In genomic region chr5:66279650-66280049, GRCm38 (mm10) we compare ENCODE assay signal across 30 mouse cellular contexts. TPM values are rescaled to one million over a fixed set of nuclear protein-coding genes. Genes with fewer than 3 reads are reported as not detected.
DNase-seq lines count a peak whose midpoint lies in the region; ATAC-seq and TF ChIP-seq lines count a peak whose summit lies in the region.
"Had no signal": no experiment of that assay in that cellular context is flagged by ENCODE, and none has a peak within 500 bp of the region (broad histone marks: within the 10 kb centered on the region; RNA-seq: fewer than 3 reads in every experiment).

No protein-coding gene starts in this region.

- no peak for TF ChIP-seq EP300 in MEL (IDR thresholded peaks at IDR 0.05; ENCODE audit: low read depth in 1 of 2, low read length in 2 of 2)

- TF ChIP-seq POLR2A in MEL (IDR thresholded peaks at IDR 0.05; ENCODE audit: control insufficient read depth in 1 of 2, insufficient read depth in 1 of 2, low read depth in 1 of 2, low read length in 2 of 2, poor library complexity in 1 of 2) = no peak

- H3K79me2 ChIP-seq in MEL (ENCODE audit: control insufficient read depth, insufficient read depth, low read length, poor library complexity) (no peaks in the 10 kb centered on the region), macrophage (ENCODE audit: inconsistent target) (no peaks in the 10 kb centered on the region)

- H3K27ac ChIP-seq in MEL (ENCODE audit: control insufficient read depth, low read depth, low read length) (no peak overlapping the region), macrophage (peak overlapping the region; percentile 70)
- H3K27ac ChIP-seq in forebrain, embryonic 10.5 days = no peak overlapping the region
- H3K27ac ChIP-seq in forebrain, embryonic 12.5 days = no peak overlapping the region
- H3K27ac ChIP-seq: embryonic facial prominence, embryonic 10.5 days; embryonic facial prominence, embryonic 13.5 days; gastrocnemius, adult 2 months; heart, adult 2 months; heart, embryonic 10.5 days; hindbrain, embryonic 10.5 days; hindbrain, embryonic 13.5 days had no signal

- no peaks in the 10 kb centered on the region for H3K4me1 ChIP-seq in MEL (ENCODE audit: control insufficient read depth in 1 of 2, insufficient read depth in 2 of 2, low read length in 2 of 2)
- no peaks in the 10 kb centered on the region for H3K4me1 ChIP-seq in forebrain, embryonic 10.5 days
- no peaks in the 10 kb centered on the region for H3K4me1 ChIP-seq in forebrain, embryonic 12.5 days
- H3K4me1 ChIP-seq: embryonic facial prominence, embryonic 10.5 days; embryonic facial prominence, embryonic 13.5 days; heart, embryonic 10.5 days; hindbrain, embryonic 10.5 days; hindbrain, embryonic 13.5 days had no signal

- ATAC-seq in common myeloid progenitor, adult 5-6 weeks (replicated peaks; ENCODE audit: low read depth, poor library complexity, severe bottlenecking) = peak; percentile 80
- no peak for ATAC-seq in forebrain, embryonic 12.5 days (ENCODE audit: low FRiP score)
- ATAC-seq: CD4-positive, CD25-positive, alpha-beta regulatory T cell, adult 4 months; forebrain, embryonic 14.5 days; forebrain, postnatal 0 days; hindbrain, embryonic 16.5 days; inflammation-experienced regulatory T-cells, adult 6 months; intestine, embryonic 16.5 days had no signal

- no peak overlapping the region for H3K9ac ChIP-seq in MEL (ENCODE audit: control insufficient read depth, low read depth, low read length, poor library complexity, severe bottlenecking)
- H3K9ac ChIP-seq in forebrain, embryonic 12.5 days = no peak overlapping the region
- H3K9ac ChIP-seq: embryonic facial prominence, embryonic 13.5 days; forebrain, postnatal 0 days; hindbrain, embryonic 13.5 days had no signal

- no peak for TF ChIP-seq RAD21 in MEL (IDR thresholded peaks at IDR 0.05; ENCODE audit: low read depth, low read length)

- TF ChIP-seq CTCF in MEL (IDR thresholded peaks at IDR 0.05 in 2 of 3, conservative IDR thresholded peaks at IDR 0.05 in 1 of 3; ENCODE audit: control insufficient read depth in 1 of 3, insufficient read depth in 1 of 3, low read depth in 2 of 3, low read length in 3 of 3, poor library complexity in 1 of 3, severe bottlenecking in 1 of 3) = no peak

- H3K9me3 ChIP-seq in MEL (replicated peaks; ENCODE audit: insufficient read depth, low read length) = no peaks in the 10 kb centered on the region
- H3K9me3 ChIP-seq in forebrain, embryonic 10.5 days = no peaks in the 10 kb centered on the region
- H3K9me3 ChIP-seq in forebrain, embryonic 12.5 days = no peaks in the 10 kb centered on the region
- H3K9me3 ChIP-seq: embryonic facial prominence, embryonic 10.5 days; embryonic facial prominence, embryonic 13.5 days; heart, embryonic 10.5 days; hindbrain, embryonic 10.5 days; hindbrain, embryonic 13.5 days had no signal

- H3K36me3 ChIP-seq in MEL (ENCODE audit: control insufficient read depth in 1 of 2, insufficient read depth in 2 of 2, low read length in 2 of 2) (no peaks in the 10 kb centered on the region), macrophage (ENCODE audit: inconsistent target) (no peaks in the 10 kb centered on the region)
- H3K36me3 ChIP-seq in forebrain, embryonic 10.5 days (replicated peaks) = no peaks in the 10 kb centered on the region
- H3K36me3 ChIP-seq in forebrain, embryonic 12.5 days (replicated peaks) = no peaks in the 10 kb centered on the region
- H3K36me3 ChIP-seq: embryonic facial prominence, embryonic 10.5 days; embryonic facial prominence, embryonic 13.5 days; heart, embryonic 10.5 days; hindbrain, embryonic 10.5 days; hindbrain, embryonic 13.5 days had no signal

- WGBS in macrophage (ENCODE audit: missing documents) = 17% methylated on average over 2 of the region's 2 CpGs
- WGBS in forebrain, embryonic 10.5 days = 84% methylated on average over 2 of the region's 2 CpGs
- WGBS in forebrain, embryonic 12.5 days = 85% methylated on average over 2 of the region's 2 CpGs

- no peaks in the 10 kb centered on the region for H3K27me3 ChIP-seq in MEL (ENCODE audit: control insufficient read depth in 1 of 2, insufficient read depth in 2 of 2, low read length in 2 of 2)
- no peaks in the 10 kb centered on the region for H3K27me3 ChIP-seq in forebrain, embryonic 10.5 days (ENCODE audit: poor library complexity, severe bottlenecking)
- no peaks in the 10 kb centered on the region for H3K27me3 ChIP-seq in forebrain, embryonic 12.5 days
- H3K27me3 ChIP-seq: embryonic facial prominence, embryonic 13.5 days; hindbrain, embryonic 13.5 days had no signal

- DNase-seq in 416B (ENCODE audit: low read depth) (peak; percentile 77), MEL (ENCODE audit: low read depth, low spot score) (peak; percentile 2)
- no peak for DNase-seq in forebrain, embryonic 10.5 days (ENCODE audit: extremely low spot score, low spot score)
- no peak for DNase-seq in cerebellum, postnatal 4 days (ENCODE audit: low spot score in 2 of 2)
- DNase-seq: adrenal gland, adult 8-10 months; adrenal gland, postnatal 25 days; cerebellum, adult 18-20 months; cerebellum, adult 9-10 months; cerebellum, postnatal 14 days; embryo, embryonic 11 days; forebrain, postnatal 0 days; gastrocnemius, adult 2 months; gastrocnemius, postnatal 14 days; heart, adult 2 months; kidney, adult 18-20 months had no signal

- H3K4me3 ChIP-seq in MEL (ENCODE audit: control insufficient read depth in 1 of 2, insufficient read depth in 1 of 2, low read depth in 2 of 2, low read length in 2 of 2) (no peak overlapping the region), macrophage (ENCODE audit: inconsistent target) (no peak overlapping the region)
- no peak overlapping the region for H3K4me3 ChIP-seq in forebrain, embryonic 10.5 days
- no peak overlapping the region for H3K4me3 ChIP-seq in forebrain, embryonic 12.5 days (replicated peaks)
- H3K4me3 ChIP-seq: embryonic facial prominence, embryonic 10.5 days; embryonic facial prominence, embryonic 13.5 days; erythroblast, embryonic 14.5 days; gastrocnemius, adult 2 months; heart, adult 2 months; heart, embryonic 10.5 days; hindbrain, embryonic 10.5 days; hindbrain, embryonic 13.5 days had no signal

- H3K4me2 ChIP-seq in forebrain, embryonic 12.5 days = no peak overlapping the region
- H3K4me2 ChIP-seq: embryonic facial prominence, embryonic 13.5 days; hindbrain, embryonic 13.5 days had no signal

TF ChIP-seq in MEL, 35 proteins besides CTCF, POLR2A, EP300 and RAD21:
- no peak for TF ChIP-seq RCOR1 (IDR thresholded peaks at IDR 0.05; ENCODE audit: low read depth, low read length)
- no peak for TF ChIP-seq ZKSCAN1 (IDR thresholded peaks at IDR 0.05; ENCODE audit: low read depth, low read length)
- TF ChIP-seq MYB (IDR thresholded peaks at IDR 0.05; ENCODE audit: low read depth, low read length) = no peak
- TF ChIP-seq ZNF384 (IDR thresholded peaks at IDR 0.05; ENCODE audit: low read depth, low read length) = peak; percentile 59; the same call in 1 of the 2 replicates
- TF ChIP-seq NRF1 (IDR thresholded peaks at IDR 0.05; ENCODE audit: insufficient read depth, low read depth, low read length, poor library complexity, severe bottlenecking) = no peak

RNA-seq across cellular contexts. Expression of gene Nsun7, which starts 20.0 kb away (rescaled TPM):
- total RNA-seq in MEL (2012; rRNA removed) = not detected in 2 replicates
- polyA plus RNA-seq in MEL (2012; ENCODE audit: insufficient read depth in 1 of 2, insufficient read length in 2 of 2, low read depth in 1 of 2, low replicate concordance in 2 of 2, missing spikeins in 1 of 2) (not detected), macrophage (2018) (not detected in 3 replicates)
- 0.37 and 0.73 TPM in 2 replicates for total RNA-seq in common myeloid progenitor, adult 5-6 weeks (2017)
- total RNA-seq in macrophage (2018; cell fraction: chromatin; rRNA removed) = under 1 TPM in 3 of 26 experiments, not detected in 23; 0.18 to 0.29 (median 0.28) TPM
- total RNA-seq in macrophage (2018; cell fraction: cytosol; rRNA removed) = under 1 TPM in 3 of 26 experiments, not detected in 23; 0.04 to 0.06 (median 0.06) TPM
- total RNA-seq in macrophage (2018; cell fraction: nucleus; rRNA removed) = under 1 TPM in 5 of 26 experiments, not detected in 21; 0.22 to 0.31 (median 0.24) TPM
- polyA plus RNA-seq in forebrain, embryonic 10.5 days (2016; fragmentation: Nextera tagmentation; extraction: Ambion mirVana) = 0.34 and 0.64 TPM in 2 replicates
- polyA plus RNA-seq in forebrain, embryonic 12.5 days (2016; fragmentation: Nextera tagmentation; extraction: Ambion mirVana) = 1.2 and 1.9 TPM in 2 replicates
- total RNA-seq: gastrocnemius, postnatal 14 days; heart, adult 2 months; heart, postnatal 25 days had no signal
- polyA plus RNA-seq: erythroblast, embryonic 14.5 days had no signal

Comparison
In these comparisons a context has a peak if more than half of its experiments do, and no peak if none do; other contexts are left out.
1. DNase-seq: peak in 416B (single experiment) and MEL (single experiment); none in forebrain, embryonic 10.5 days (single experiment) and cerebellum, postnatal 4 days (0 of 2).